Mouse (Mus musculus) urinary bladder, postnatal 14 days (tissue): Measurements from ENCODE around the gene Atad3a.

Source experiments
- DNase-seq: peaks from one replicate; pipeline ENCODE4 v3.0.0; 2021; ENCODE audit warnings: low spot score

The Atad3a gene

DNA sequence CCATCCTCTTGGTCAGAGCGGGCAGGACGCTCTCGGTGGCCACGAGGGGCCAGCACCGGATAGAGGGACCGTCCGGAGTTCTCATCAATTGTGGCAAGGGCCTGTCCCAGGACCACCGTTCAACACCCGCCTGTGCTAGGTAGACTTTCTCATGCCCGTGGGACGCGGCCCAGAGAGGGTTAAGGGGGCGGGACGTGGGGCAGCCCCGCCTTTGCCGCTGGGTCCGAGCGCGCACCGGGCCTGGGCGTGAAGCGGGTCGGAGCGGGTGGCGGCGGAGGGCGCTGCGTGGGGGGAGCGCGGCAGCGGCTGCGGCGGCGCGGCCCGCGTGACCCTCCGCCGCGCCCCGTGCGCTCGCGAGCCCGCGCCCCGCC is 66.8 kb downstream of the Atad3a start, which contains the start of gene Fndc10:
TSS of gene Fndc10 (plus strand) at position 232 of the 371 bp plus-strand sequence.
- DNase-seq, result peak; percentile 68

DNA sequence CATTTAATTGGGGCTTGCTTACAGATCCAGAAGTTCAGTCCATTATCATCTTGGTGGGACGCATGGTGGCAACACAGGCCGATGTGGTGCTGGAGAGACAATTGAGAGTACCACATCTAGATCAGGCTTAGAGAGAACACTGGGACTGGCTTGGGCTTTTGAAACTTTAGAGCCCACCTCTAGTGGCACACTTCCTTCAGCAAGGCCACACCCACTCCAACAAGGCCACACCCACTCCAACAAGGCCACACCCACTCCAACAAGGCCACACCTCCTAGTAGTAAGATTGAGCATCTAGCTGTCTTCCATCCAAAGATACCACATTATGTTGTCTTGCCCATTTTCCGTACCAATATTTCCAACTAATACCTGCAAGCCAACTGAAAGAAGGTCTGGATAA is 68.5 kb downstream of the Atad3a start:
- no peak for DNase-seq
